Mouse (Mus musculus): ENCODE measurements around the gene Cbx5. TPM values are rescaled to one million over a fixed set of nuclear protein-coding genes. Genes with fewer than 3 reads are reported as not detected.
A peak's percentile ranks its signal among the peaks of the same experiment; 100 is the strongest.
"Not testable (repeated sequence)": the region's sequence is repeated elsewhere in the genome, so short reads cannot be mapped to it uniquely, and the experiment has no call there.

Gene Cbx5
- polyA plus RNA-seq, 1 experiment from 2014 or later, result 124 TPM

DNA sequence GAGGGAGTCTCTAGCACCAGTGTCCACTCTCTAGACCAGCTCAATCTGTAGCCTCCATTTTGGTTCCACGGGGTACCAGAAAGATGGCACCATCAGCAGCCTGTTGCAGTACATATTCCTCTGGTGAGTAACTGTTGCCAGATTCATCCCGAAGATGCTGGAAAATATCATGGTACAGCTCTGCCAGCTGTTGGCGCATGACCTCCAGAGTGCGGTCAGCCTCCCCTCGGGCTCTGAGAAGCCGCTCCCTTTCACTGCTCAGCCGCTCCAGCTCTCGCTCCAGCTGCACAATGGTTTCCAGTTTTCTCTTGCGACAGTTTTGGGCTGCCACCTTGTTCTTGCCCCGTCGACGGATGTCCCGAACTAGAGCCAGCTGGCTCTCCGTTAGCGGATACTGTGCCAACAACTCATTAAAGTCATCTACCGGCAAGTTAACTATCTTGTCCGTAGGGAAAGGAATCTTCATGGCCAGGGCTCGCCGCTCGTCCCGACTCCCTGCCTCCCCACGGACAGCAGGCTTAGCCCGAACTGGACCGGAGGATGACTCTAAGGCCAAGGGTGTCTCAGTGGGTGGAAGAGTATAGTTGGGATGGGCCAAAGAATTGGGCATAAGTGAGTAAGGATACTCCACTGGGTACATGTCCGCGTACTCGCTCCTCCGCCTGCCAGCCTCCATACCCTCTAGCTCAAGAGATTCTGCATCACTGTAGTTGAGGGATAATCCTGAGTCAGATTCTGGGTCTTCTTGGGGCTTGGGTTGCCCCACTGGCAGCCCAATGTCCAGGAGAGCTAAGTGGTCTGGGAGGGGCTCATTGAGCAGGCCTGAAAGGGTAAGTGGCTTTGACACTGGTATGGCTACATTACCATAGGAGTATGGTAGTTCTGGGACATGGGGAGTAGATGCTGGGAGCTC lies 9.0 kb upstream of the Cbx5 start:
- Histone ChIP-seq H3K27ac (peak overlapping the region; percentile 22; the same call in 1 of the 2 replicates), H3K4me3 (replicated peaks) (no peak overlapping the region), H3K9me3 (replicated peaks) (no peaks in the 10 kb centered on the region), H3K9ac (no peak overlapping the region), H3K4me1 (peaks cover 14% of the 10 kb centered on the region), H3K27me3 (no peaks in the 10 kb centered on the region), H3K36me3 (peaks cover 53% of the 10 kb centered on the region), H3K4me2 (no peak overlapping the region)
- peak; percentile 19 for ATAC-seq (replicated peaks; ENCODE audit: low FRiP score)
- 75% methylated on average over 28 of the region's 28 CpGs for WGBS

DNA sequence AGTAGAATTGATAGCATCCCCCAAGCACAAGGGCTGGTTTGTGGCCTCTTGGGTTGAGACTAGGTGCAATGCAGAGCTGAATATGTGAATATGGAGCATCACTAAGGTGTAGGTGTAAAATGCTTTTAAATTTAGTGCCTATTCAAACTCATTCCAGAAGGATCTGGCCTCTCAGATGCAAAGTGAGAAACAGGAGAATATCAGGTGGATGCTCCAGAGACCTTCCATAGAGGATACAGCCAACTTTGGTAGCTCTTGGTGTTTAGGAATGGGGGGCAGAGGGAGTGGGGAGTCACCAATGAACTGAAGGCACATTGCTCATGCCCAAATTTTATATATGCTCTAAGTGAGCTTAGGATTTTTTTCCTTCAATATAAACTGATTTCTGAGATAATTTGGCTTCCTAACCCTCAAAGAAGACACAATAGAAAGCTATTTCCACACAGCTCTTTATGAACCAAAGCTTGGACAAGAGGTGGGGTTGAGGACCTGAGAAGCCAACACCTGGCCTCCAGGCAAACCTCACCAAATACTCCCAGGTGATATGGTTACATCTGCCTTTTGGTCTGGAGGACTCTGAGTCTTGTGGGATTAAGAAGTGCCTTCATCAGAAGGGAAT lies 8.3 kb upstream of the Cbx5 start:
- Histone ChIP-seq H3K4me3 (replicated peaks) (no peak overlapping the region), H3K4me2 (no peak overlapping the region), H3K36me3 (peaks cover 61% of the 10 kb centered on the region), H3K27me3 (no peaks in the 10 kb centered on the region), H3K9ac (no peak overlapping the region), H3K9me3 (replicated peaks) (no peaks in the 10 kb centered on the region), H3K27ac (peak overlapping the region; percentile 27; the same call in 1 of the 2 replicates), H3K4me1 (peaks cover 21% of the 10 kb centered on the region)
- ATAC-seq (replicated peaks; ENCODE audit: low FRiP score), result no peak

DNA sequence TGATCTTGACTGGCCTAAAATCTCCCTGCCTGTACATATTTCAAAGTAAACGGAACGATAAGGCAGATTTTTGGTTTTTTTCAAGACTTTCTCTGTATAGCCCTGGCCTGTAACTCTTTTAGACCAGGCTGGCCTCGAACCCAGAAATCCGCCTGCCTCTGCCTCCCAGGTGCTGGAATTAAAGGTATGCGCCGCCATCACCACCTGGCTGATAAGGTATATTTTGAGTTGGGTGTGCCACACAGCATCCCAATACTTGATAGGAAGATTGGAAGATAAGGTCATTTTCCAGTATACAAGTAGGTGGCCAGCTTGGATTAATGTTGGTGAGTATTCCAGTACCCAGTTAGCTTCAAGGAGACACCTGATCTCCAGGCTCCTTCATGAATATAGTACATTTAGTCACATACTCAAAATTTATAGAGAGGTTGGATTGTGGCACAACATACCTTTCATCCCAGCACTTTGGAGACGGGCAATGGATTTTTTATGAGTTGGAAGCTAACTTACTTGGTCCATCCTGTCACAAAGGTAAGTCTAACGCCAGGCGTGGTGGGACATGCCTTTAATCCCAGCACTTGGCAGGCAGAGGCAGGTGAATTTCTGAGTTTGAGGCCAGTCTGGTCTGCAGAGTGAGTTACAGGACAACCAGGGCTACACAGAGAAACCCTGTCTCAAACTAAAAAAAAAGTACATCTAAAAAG lies 7.6 kb upstream of the Cbx5 start:
- Histone ChIP-seq H3K9me3 (replicated peaks) (no peaks in the 10 kb centered on the region), H3K4me2 (no peak overlapping the region), H3K4me1 (peaks cover 28% of the 10 kb centered on the region), H3K27me3 (no peaks in the 10 kb centered on the region), H3K36me3 (peaks cover 67% of the 10 kb centered on the region), H3K4me3 (replicated peaks) (no peak overlapping the region), H3K27ac (peak overlapping the region; percentile 27; the same call in 1 of the 2 replicates), H3K9ac (no peak overlapping the region)
- WGBS, result 89% methylated on average over 9 of the region's 9 CpGs
- ATAC-seq (replicated peaks; ENCODE audit: low FRiP score), result no peak

DNA sequence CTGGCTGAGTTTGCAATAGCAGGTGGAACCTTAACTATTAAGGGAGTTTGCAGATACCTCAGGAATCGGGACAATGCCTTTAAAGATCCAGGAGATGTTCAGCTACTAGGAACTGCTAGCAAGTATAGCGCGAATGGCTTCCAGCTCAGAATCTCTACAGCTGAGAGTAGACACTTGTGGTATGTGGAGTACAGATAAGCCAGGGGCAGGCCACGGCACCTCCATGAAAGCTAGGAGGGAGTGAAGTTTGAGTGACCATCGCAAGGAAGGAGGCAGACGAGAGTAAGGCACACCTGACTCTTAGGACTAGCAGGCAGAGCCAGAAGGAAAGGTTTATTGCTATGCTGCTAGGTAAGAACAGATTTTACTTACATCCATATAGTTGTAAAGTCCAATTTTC lies 6.0 kb upstream of the Cbx5 start:
- 81% methylated on average over 6 of the region's 6 CpGs for WGBS
- Histone ChIP-seq H3K36me3 (peaks cover 77% of the 10 kb centered on the region), H3K4me2 (peak overlapping the region; percentile 15), H3K4me3 (replicated peaks) (no peak overlapping the region), H3K9me3 (replicated peaks) (no peaks in the 10 kb centered on the region), H3K27ac (no peak overlapping the region), H3K27me3 (no peaks in the 10 kb centered on the region), H3K9ac (no peak overlapping the region), H3K4me1 (peaks cover 35% of the 10 kb centered on the region)
- no peak for ATAC-seq (replicated peaks; ENCODE audit: low FRiP score)

DNA sequence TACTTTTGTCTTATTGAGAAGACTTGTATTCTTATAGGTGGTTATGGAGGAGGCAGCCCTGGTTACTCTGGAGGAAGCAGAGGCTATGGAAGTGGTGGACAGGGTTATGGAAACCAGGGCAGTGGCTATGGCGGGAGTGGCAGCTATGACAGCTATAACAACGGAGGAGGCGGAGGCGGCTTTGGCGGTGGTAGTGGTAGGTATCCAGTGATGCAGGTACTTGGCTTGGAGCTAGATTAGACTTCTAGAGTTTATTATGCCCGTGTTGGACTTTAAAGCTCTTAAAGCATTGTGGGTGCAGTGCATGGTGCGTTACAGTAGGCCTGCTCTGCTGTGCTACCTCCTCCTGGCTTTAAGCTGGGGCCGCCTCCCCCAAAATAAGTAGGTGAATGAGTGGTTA lies 3.3 kb upstream of the Cbx5 start:
- H3K9ac ChIP-seq, result peak overlapping the region; percentile 62
- peaks cover 63% of the 10 kb centered on the region for H3K36me3 ChIP-seq
- H3K4me3 ChIP-seq (replicated peaks), result peak overlapping the region; percentile 54
- H3K4me2 ChIP-seq, result peak overlapping the region; percentile 78
- peaks cover 36% of the 10 kb centered on the region for H3K4me1 ChIP-seq
- H3K9me3 ChIP-seq (replicated peaks), result no peaks in the 10 kb centered on the region
- ATAC-seq (replicated peaks; ENCODE audit: low FRiP score), result no peak
- H3K27ac ChIP-seq, result 0 out of 2 replicates have a peak overlapping the region, but pooled peaks have one; percentile 1
- no peaks in the 10 kb centered on the region for H3K27me3 ChIP-seq
- WGBS, result 44% methylated on average over 8 of the region's 8 CpGs

DNA sequence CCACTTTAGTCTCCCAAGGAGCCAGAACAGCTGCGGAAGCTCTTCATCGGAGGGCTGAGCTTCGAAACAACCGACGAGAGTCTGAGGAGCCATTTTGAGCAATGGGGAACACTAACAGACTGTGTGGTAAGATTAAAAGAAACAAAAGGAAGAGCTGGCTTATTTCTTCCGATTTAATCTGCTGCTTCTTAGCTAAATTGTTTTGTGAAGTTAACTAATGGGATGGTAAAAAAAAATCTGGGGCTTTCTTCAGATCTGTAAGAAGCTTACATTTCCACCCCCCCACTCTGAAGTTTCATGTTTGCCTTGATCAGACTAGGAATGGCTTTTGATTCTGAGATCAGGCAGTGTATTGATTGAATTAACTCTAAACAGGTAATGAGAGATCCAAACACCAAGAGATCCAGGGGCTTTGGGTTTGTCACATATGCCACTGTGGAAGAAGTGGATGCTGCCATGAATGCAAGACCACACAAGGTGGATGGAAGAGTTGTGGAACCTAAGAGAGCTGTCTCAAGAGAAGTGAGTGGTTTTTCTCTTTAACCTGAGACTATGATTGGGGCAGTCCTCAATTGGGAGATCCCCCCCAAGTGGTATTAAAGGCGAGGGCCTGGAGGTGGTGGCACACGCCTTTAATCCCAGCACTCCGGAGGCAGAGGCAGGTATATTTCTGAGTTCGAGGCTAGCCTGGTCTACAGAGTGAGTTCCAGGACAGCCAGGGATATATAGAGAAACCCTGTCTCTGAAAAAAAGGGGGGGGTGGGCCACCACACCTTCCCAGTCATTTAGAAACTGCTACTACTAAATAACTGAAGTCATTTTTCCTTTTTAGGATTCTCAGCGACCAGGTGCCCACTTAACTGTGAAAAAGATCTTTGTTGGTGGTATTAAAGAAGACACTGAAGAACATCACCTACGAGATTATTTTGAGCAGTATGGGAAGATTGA lies 1.7 kb upstream of the Cbx5 start:
- H3K27ac ChIP-seq, result peak overlapping the region; percentile 98
- ATAC-seq (replicated peaks; ENCODE audit: low FRiP score); H3K27me3 ChIP-seq; H3K9me3 ChIP-seq (replicated peaks): not testable (repeated sequence)
- H3K9ac ChIP-seq, result peak overlapping the region; percentile 62
- peaks cover 41% of the 10 kb centered on the region for H3K4me1 ChIP-seq
- WGBS, result 5% methylated on average over 12 of the region's 12 CpGs
- H3K4me3 ChIP-seq (replicated peaks), result peak overlapping the region; percentile 54
- H3K36me3 ChIP-seq, result peaks cover 56% of the 10 kb centered on the region
- H3K4me2 ChIP-seq, result peak overlapping the region; percentile 78

DNA sequence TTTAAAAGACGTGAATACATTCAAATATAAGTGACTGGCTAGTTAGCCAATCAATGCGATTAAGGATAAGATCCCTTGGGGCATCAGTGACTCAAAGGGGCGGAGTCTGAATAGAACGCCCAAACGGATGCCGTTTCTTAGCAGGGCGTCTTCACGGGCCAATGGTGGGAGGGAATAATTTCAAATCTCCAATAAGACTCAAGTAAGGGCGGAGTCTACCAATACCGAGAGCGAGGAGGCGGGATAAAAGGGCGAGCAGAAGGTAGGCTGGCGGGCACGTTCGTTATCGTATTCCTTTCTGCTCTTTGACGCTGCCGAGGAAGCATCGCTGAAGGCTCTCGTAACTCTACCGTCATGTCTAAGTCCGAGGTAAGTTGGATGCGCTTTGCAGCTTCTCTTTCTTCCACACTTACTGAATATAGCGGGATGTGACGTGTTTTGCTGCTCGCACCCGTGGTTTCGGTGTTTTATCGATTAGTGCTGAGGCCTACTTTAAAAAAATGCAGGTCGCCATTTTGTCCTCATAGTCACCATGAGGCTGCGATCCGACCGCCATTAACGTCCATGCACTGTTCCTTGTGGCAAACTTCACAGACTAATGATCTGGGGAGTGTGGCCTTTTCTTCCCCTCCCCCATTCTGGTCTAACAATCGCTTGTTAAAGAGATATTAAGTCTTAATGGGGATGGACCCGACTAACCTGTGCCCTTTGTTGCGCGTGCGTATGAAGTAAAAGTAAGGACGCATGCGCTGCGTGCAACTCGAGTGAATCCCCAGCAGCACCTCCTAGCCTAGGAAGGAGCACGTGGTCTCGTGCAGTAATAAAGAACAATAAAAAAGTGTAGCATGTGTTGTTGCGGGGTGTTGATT lies 778 bp upstream of the Cbx5 start, which contains the start of gene Hnrnpa1:
Hnrnpa1 (plus strand) TSS at position 273 of the 869 bp plus-strand sequence.
- Histone ChIP-seq H3K4me2 (peak within 1 kb of the TSS; percentile 78), H3K27ac (peak within 1 kb of the TSS; percentile 98), H3K9ac (peak within 1 kb of the TSS; percentile 62), H3K4me3 (replicated peaks) (peak within 1 kb of the TSS; percentile 54), H3K36me3 (peaks cover 56% of the 10 kb centered on the region), H3K4me1 (peaks cover 37% of the 10 kb centered on the region), H3K27me3 (no peaks in the 10 kb centered on the region), H3K9me3 (replicated peaks) (no peaks in the 10 kb centered on the region)
- peak; percentile 94 for ATAC-seq (replicated peaks; ENCODE audit: low FRiP score)
- under 1% methylated on average over 47 of the region's 47 CpGs for WGBS

DNA sequence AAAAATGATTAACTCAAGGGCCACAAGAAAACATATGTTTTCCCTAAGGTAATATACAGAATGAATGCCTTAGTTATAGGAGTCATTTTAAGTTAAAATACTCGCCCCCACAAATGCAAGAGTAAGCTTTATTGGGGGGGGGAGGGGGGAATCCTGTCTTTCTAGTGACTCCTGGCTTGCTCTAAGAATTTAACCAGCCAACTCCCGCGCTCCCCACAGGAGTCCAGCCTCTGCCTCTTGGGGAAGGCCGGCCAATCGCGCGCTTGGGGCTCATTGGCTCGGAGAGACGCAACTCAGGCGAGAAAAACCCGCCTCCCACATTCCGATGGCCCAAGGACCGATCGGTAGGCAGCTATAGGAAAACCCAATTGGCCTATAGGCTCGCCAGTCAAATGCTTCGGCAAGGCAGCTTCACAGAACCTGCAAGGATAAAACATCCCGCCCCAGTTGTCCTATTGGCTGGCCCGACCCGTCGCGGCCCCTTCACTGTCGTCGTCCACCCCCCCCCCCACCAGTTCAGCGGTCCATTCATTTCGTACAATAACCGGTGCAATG lies 409 bp downstream of the Cbx5 start:
- H3K4me2 ChIP-seq, result peak overlapping the region; percentile 78
- 0% methylated on average over 26 of the region's 26 CpGs for WGBS
- ATAC-seq (replicated peaks; ENCODE audit: low FRiP score), result peak; percentile 94
- H3K4me3 ChIP-seq (replicated peaks), result peak overlapping the region; percentile 54
- H3K36me3 ChIP-seq, result peaks cover 59% of the 10 kb centered on the region
- peaks cover 32% of the 10 kb centered on the region for H3K4me1 ChIP-seq
- H3K27ac ChIP-seq, result peak overlapping the region; percentile 98
- H3K9ac ChIP-seq, result peak overlapping the region; percentile 56
- no peaks in the 10 kb centered on the region for H3K9me3 ChIP-seq (replicated peaks)
- H3K27me3 ChIP-seq, result no peaks in the 10 kb centered on the region

DNA sequence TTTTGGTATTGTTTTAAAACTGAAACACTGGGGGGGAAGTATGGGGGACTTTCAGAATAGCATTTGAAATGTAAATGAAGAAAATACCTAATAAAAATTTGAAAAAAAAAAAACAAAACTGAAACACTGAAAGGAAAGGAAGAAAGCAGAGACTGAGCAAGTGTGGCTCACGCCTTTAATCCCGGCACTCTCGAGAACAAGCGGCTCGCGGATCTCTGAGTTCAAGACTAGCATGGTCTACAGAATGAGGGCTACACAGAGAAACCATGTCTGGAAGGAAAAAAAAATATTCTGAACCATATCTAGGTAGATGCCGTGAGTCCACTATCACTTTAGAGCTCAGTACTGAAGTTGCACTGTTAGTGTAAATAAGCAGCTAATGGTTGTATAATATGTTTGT lies 2.3 kb downstream of the Cbx5 start:
- Histone ChIP-seq H3K27me3 (no peaks in the 10 kb centered on the region), H3K4me1 (peaks cover 17% of the 10 kb centered on the region), H3K9me3 (replicated peaks) (no peaks in the 10 kb centered on the region), H3K9ac (no peak overlapping the region), H3K4me3 (replicated peaks) (0 out of 2 replicates have a peak overlapping the region, but pooled peaks have one; percentile 4), H3K27ac (no peak overlapping the region), H3K36me3 (peaks cover 44% of the 10 kb centered on the region), H3K4me2 (peak overlapping the region; percentile 7; the same call in 1 of the 2 replicates)
- no peak for ATAC-seq (replicated peaks; ENCODE audit: low FRiP score)
- WGBS, result 92% methylated on average over 7 of the region's 7 CpGs

DNA sequence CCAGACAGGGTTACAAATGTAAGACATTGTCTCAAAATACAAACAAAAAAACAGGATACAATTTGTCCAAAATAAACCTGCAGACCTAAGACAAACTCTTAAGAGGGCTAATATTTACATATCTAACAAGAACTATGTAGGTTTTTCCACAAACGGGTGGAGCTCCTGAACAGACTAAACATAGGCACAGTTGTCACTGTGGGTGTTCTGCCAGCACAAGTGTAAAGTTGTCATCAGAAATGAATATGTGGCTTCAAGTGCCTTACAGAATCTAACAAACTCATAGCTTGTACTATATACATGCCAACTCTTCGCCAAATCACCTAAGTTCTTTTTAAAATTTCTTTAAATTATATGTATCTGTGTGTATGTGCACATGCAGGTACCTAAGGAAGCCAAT lies 6.5 kb downstream of the Cbx5 start:
- no peak overlapping the region for H3K4me3 ChIP-seq (replicated peaks)
- WGBS, result 84% methylated on average over 2 of the region's 2 CpGs
- peaks cover 17% of the 10 kb centered on the region; the same call in 1 of the 2 replicates for H3K4me1 ChIP-seq
- H3K4me2 ChIP-seq, result no peak overlapping the region
- no peak overlapping the region for H3K9ac ChIP-seq
- no peaks in the 10 kb centered on the region for H3K9me3 ChIP-seq (replicated peaks)
- ATAC-seq (replicated peaks; ENCODE audit: low FRiP score), result no peak
- no peak overlapping the region for H3K27ac ChIP-seq
- no peaks in the 10 kb centered on the region for H3K27me3 ChIP-seq
- H3K36me3 ChIP-seq, result peaks cover 31% of the 10 kb centered on the region
